Mouse (Mus musculus): ENCODE data around the gene Ifi213.

DNA sequence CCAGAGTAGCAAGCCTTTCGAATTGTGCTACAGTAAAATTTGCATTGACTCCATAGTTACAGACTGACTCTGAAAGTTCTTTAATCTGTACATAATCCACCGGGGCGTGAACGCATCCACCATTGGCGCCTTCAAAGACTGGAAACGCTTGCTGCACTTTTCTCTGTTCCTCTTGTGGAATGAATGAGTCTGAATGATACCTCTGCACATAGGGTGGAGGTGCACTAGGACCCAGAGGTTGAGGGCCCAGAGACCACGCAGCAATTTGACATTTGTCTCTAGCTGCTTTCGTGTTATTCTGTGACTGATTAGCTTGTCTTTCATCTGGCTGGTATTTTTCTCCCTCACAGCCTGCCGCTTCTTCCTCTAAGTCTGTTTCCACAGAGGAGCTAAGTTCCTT, 20.0 kb downstream of the Ifi213 start:
- TF ChIP-seq SRF (IDR thresholded peaks at IDR 0.05; ENCODE audit: control insufficient read depth, insufficient read length, low read depth) (no peak), POLR2A (IDR thresholded peaks at IDR 0.05; ENCODE audit: insufficient read length, low read depth) (no peak), TCF3 (IDR thresholded peaks at IDR 0.05; ENCODE audit: insufficient read length, low read depth) (no peak), MAX (IDR thresholded peaks at IDR 0.05; ENCODE audit: low read depth) (no peak), TCF12 (IDR thresholded peaks at IDR 0.05; ENCODE audit: insufficient read depth, poor library complexity, severe bottlenecking) (no peak), MYOG (IDR thresholded peaks at IDR 0.05; ENCODE audit: control insufficient read depth in 1 of 3, insufficient read depth in 1 of 3, insufficient read length in 2 of 3, low read depth in 2 of 3) (no peak)
